Mouse (Mus musculus) midbrain, embryonic 11.5 days (tissue): ENCODE measurements around the gene Lmo7. TPM values are rescaled to one million over a fixed set of nuclear protein-coding genes. Genes with fewer than 3 reads are reported as not detected.

Source experiments
- ATAC-seq: fragments of 200-750 bp; cut with Nextera tagmentation; 2 replicates; pipeline ENCODE4 v1.8.0; 2017; ENCODE audit warnings: moderate TSS enrichment, moderate library complexity; ENCODE audit not compliant: low FRiP score
- DNase-seq: peaks from one replicate; pipeline ENCODE4 v3.0.0; 2015; ENCODE audit warnings: low spot score; ENCODE audit errors: missing footprints
- H3K27ac ChIP-seq: fragments of 300-500 bp; sonication (generic); 2 replicates; pipeline ENCODE4 v1.5.1; 2014; ENCODE audit warnings: low read depth, low read length
- H3K27me3 ChIP-seq: fragments of 300-500 bp; sonication (generic); 2 replicates; pipeline ENCODE4 v1.6.1; 2014; ENCODE audit warnings: mild to moderate bottlenecking, low read length, moderate library complexity, mixed read lengths; ENCODE audit not compliant: control insufficient read depth, insufficient read depth
- H3K36me3 ChIP-seq: fragments of 300-500 bp; sonication (generic); 2 replicates; pipeline ENCODE4 v1.6.1; 2014; ENCODE audit warnings: mild to moderate bottlenecking, low read length, moderate library complexity, mixed read lengths; ENCODE audit not compliant: control insufficient read depth, insufficient read depth
- H3K4me1 ChIP-seq: fragments of 300-500 bp; sonication (generic); 2 replicates; pipeline ENCODE4 v1.6.1; 2014; ENCODE audit warnings: low read length; ENCODE audit not compliant: control insufficient read depth, insufficient read depth
- H3K4me2 ChIP-seq: fragments of 300-500 bp; sonication (generic); 2 replicates; pipeline ENCODE4 v1.6.1; 2014; ENCODE audit warnings: mild to moderate bottlenecking, moderate library complexity
- H3K4me3 ChIP-seq: fragments of 300-500 bp; sonication (generic); 2 replicates; pipeline ENCODE4 v1.5.1; 2014; ENCODE audit warnings: low read depth, low read length
- H3K9ac ChIP-seq: fragments of 300-500 bp; sonication (generic); 2 replicates; pipeline ENCODE4 v1.6.1; 2014; ENCODE audit warnings: low read length
- H3K9me3 ChIP-seq: fragments of 300-500 bp; sonication (generic); 2 replicates; pipeline ENCODE4 v1.6.1; 2016; ENCODE audit warnings: low read length; ENCODE audit not compliant: control insufficient read depth
- WGBS: fragments of 180-500 bp; shearing (Covaris S2); extraction: QIAGEN DNeasy Blood & Tissue Kit; methylation state at CpG from one replicate; pipeline ENCODE4 v1.1.7; 2014; 5-methylcytosine and 5-hydroxymethylcytosine counted together
- polyA plus RNA-seq: library from polyadenylated mRNA; unstranded; fragments of >200 nt; fragmentation: Nextera tagmentation; extraction: Ambion mirVana; gene quantifications from 2 replicates; pipeline ENCODE4 v1.2.1, GENCODE M21; 2014

Lmo7 gene
- polyA plus RNA-seq, 1 experiment from 2014 or later, result 0.82 TPM

GRCm38 (mm10) chr14:101852584-101853195 lies 122.9 kb downstream of the Lmo7 start:
- Histone ChIP-seq H3K36me3 (no peaks in the 10 kb centered on the region), H3K27ac (no peak overlapping the region), H3K4me3 (no peak overlapping the region), H3K4me2 (no peak overlapping the region), H3K4me1 (no peaks in the 10 kb centered on the region), H3K27me3 (no peaks in the 10 kb centered on the region), H3K9me3 (no peaks in the 10 kb centered on the region), H3K9ac (no peak overlapping the region)
- ATAC-seq (no peak), DNase-seq (no peak)
- 87% methylated on average over 6 of the region's 6 CpGs for WGBS

DNA sequence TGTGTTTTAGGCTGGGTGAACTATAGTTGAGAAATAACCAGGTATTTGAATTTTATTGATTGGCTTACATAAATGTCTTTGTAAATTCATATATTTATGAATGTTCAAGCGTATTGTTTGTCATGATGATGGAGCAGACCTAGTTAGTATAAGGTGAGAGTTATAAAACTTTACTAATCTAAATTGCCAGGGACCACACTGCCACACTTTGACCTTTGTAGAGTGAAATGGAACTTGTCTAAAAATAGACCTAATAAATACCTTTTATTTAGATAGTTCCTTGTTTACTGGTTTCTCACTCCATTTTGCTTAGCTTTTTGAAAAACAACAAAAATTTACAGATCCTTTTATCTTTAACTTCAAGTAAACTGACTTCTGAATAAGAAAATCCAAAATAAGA lies 123.5 kb downstream of the Lmo7 start:
- ATAC-seq (no peak), DNase-seq (no peak)
- Histone ChIP-seq H3K4me3 (no peak overlapping the region), H3K4me1 (no peaks in the 10 kb centered on the region), H3K27me3 (no peaks in the 10 kb centered on the region), H3K9me3 (no peaks in the 10 kb centered on the region), H3K9ac (no peak overlapping the region), H3K36me3 (no peaks in the 10 kb centered on the region), H3K4me2 (no peak overlapping the region), H3K27ac (no peak overlapping the region)
- WGBS, result 89% methylated on average over 1 of the region's 1 CpGs

DNA sequence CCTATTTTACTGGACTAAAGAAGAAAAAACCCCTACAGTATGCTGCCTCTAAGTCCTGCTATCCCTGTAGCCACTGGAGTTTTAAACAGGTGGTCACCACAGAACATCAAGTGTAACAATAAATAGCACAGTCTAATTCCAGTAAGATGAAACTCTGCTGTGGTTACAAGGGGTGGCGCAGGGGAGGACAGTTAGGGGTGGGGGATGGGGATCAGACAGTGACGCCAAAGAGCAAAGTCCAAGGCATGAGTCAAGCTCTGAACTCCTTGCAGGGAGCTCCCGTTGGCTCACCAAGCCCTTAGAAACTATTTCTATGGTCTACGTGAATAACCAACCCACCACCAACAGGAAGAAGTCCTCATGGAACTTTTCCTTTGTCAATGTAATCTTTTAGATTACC lies 124.0 kb downstream of the Lmo7 start:
- Histone ChIP-seq H3K4me1 (no peaks in the 10 kb centered on the region), H3K4me2 (no peak overlapping the region), H3K9ac (no peak overlapping the region), H3K27ac (no peak overlapping the region), H3K4me3 (no peak overlapping the region), H3K9me3 (no peaks in the 10 kb centered on the region), H3K36me3 (no peaks in the 10 kb centered on the region), H3K27me3 (no peaks in the 10 kb centered on the region)
- no peak for DNase-seq
- 81% methylated on average over 4 of the region's 4 CpGs for WGBS
- no peak for ATAC-seq

DNA sequence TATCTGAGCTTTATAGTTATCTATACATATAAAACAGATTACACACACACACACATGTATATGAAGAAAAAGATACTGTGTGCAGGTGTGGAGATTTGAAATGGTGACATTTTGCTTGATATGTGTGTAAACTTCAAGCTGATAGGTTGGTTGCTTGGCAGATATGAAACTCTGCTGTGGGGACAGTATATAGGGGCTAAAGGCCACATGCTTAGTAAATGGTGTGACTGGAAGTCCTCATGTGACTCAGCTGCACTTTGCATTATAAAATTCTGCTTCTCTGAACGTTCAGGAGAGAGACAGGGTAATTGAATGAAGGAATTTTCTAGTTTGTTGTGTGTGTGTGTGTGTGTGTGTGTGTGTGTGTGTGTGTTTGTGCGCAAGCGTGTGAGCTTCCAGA lies 124.5 kb downstream of the Lmo7 start:
- Histone ChIP-seq H3K27me3 (no peaks in the 10 kb centered on the region), H3K36me3 (no peaks in the 10 kb centered on the region), H3K27ac (no peak overlapping the region), H3K4me1 (no peaks in the 10 kb centered on the region), H3K9ac (no peak overlapping the region), H3K9me3 (no peaks in the 10 kb centered on the region), H3K4me2 (no peak overlapping the region), H3K4me3 (no peak overlapping the region)
- ATAC-seq (no peak), DNase-seq (no peak)
- 94% methylated on average over 3 of the region's 3 CpGs for WGBS

DNA sequence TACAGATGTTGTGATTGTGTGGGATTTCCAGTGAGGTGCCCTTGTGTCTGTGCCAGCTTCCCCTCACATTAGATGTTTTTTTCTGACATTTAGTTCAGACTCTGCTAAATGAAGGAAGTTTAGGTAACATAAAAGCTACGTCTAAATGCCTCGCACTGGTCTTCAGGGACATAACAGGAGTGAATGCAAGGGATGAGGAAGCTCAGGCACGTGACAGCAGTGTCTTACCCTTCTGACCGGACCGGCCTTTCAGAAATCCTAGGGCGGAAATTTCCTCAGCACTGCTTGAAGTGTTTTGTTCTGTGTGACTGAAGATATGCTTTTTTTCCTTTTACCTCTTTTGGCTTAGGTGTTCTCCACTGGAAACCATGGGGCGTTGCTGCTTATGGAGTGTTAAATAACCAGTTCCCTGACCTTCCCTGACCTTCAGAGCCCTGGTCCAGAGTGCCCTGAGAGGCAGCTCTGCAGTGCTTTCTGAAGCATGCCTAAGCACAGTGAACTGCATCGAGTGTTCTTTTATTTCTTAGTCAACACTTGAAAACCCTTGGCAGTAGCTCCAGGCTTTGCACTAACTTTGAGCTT lies 129.6 kb downstream of the Lmo7 start:
- Histone ChIP-seq H3K27me3 (no peaks in the 10 kb centered on the region), H3K9ac (no peak overlapping the region), H3K4me3 (no peak overlapping the region), H3K36me3 (no peaks in the 10 kb centered on the region), H3K4me2 (no peak overlapping the region), H3K27ac (no peak overlapping the region), H3K4me1 (no peaks in the 10 kb centered on the region), H3K9me3 (no peaks in the 10 kb centered on the region)
- no peak for ATAC-seq
- DNase-seq, result no peak
- 34% methylated on average over 8 of the region's 8 CpGs for WGBS

DNA sequence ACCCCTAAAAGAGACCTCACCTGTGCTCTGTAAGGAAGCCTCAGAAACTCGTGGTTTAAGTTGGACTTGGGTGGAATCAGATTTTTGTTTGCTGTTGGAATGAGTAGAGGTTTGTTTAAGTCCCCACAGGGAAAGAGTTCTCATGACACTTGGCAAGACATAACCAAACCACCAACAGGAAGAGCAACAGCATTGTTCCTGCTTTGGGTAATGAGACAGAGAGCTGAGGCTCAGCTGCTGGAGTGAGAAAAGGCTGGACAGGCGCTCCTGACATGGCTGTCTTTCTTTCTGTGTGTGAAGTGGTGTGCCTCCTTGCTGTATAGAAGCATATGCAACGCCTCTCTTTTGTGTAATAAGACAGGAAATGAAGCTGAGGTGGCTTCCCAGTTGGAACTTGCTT lies 132.3 kb downstream of the Lmo7 start:
- no peak overlapping the region for H3K9ac ChIP-seq
- H3K4me3 ChIP-seq, result no peak overlapping the region
- ATAC-seq, result no peak
- no peak for DNase-seq
- no peak overlapping the region for H3K4me2 ChIP-seq
- H3K27ac ChIP-seq, result no peak overlapping the region
- H3K4me1 ChIP-seq, result no peaks in the 10 kb centered on the region
- H3K36me3 ChIP-seq, result no peaks in the 10 kb centered on the region
- no peaks in the 10 kb centered on the region for H3K9me3 ChIP-seq
- 78% methylated on average over 3 of the region's 3 CpGs for WGBS
- H3K27me3 ChIP-seq, result no peaks in the 10 kb centered on the region

GRCm38 (mm10) chr14:101867071-101867733 lies 137.4 kb downstream of the Lmo7 start:
- ATAC-seq (no peak), DNase-seq (no peak)
- H3K4me1 ChIP-seq, result no peaks in the 10 kb centered on the region
- 63% methylated on average over 10 of the region's 10 CpGs for WGBS
- H3K27ac ChIP-seq, result no peak overlapping the region
- H3K4me3 ChIP-seq, result no peak overlapping the region
- no peak overlapping the region for H3K9ac ChIP-seq
- H3K27me3 ChIP-seq, result no peaks in the 10 kb centered on the region
- H3K9me3 ChIP-seq, result no peaks in the 10 kb centered on the region
- H3K36me3 ChIP-seq, result no peaks in the 10 kb centered on the region
- H3K4me2 ChIP-seq, result no peak overlapping the region

DNA sequence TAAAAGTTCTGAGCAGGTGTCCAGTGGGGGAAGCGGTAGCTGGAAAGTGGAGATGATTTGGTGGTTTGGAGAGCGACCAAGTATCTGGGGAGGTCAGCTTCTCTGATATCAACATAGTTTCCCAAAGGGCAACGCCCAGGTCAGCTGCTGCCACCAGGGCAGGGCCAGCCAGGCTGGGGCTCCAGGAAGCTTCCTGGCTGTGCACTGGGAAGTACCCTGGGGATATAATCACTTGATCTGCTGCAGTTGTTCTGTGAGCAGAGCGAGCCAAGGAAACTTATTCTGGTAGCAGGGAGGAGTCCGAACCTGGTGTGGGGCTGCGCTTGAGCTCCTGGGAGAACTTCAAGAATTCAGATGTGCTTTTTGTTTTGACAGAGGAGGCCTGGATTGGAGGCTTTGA lies 139.4 kb downstream of the Lmo7 start:
- ATAC-seq (no peak), DNase-seq (no peak)
- Histone ChIP-seq H3K27me3 (no peaks in the 10 kb centered on the region), H3K9ac (no peak overlapping the region), H3K9me3 (no peaks in the 10 kb centered on the region), H3K36me3 (no peaks in the 10 kb centered on the region), H3K4me3 (no peak overlapping the region), H3K27ac (no peak overlapping the region), H3K4me2 (no peak overlapping the region), H3K4me1 (no peaks in the 10 kb centered on the region)
- WGBS, result 72% methylated on average over 6 of the region's 6 CpGs

DNA sequence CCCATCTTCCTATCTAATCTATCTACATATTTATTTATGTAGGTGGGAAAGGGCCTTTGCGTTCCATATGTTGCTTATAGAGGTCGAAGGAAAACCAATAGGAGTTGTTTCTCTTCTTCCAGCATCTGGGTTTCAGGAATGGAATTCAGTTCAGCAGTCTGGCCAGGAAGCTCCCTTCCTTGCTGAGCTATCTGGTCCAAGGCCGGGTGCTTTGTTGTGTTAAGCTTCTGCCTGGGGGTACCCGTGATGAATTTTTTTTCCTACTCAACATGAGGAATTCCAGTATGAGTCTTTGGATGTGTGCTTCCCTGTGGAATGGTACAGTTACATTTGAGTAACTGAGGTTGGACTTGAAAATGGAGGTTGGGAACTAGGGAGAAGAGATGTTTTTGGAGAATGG lies 139.9 kb downstream of the Lmo7 start:
- Histone ChIP-seq H3K9ac (no peak overlapping the region), H3K9me3 (no peaks in the 10 kb centered on the region), H3K27me3 (no peaks in the 10 kb centered on the region), H3K4me1 (no peaks in the 10 kb centered on the region), H3K27ac (no peak overlapping the region), H3K4me2 (no peak overlapping the region), H3K4me3 (no peak overlapping the region), H3K36me3 (no peaks in the 10 kb centered on the region)
- ATAC-seq (no peak), DNase-seq (no peak)
- 82% methylated on average over 4 of the region's 4 CpGs for WGBS
